Mouse (Mus musculus): Measurements from ENCODE around the gene Ifi44. TPM values are rescaled to one million over a fixed set of nuclear protein-coding genes. Genes with fewer than 3 reads are reported as not detected.

Ifi44 gene
- 0.64 and 1.1 TPM in 2 replicates for polyA plus RNA-seq (2014; fragmentation: Nextera tagmentation; extraction: Ambion mirVana)

DNA sequence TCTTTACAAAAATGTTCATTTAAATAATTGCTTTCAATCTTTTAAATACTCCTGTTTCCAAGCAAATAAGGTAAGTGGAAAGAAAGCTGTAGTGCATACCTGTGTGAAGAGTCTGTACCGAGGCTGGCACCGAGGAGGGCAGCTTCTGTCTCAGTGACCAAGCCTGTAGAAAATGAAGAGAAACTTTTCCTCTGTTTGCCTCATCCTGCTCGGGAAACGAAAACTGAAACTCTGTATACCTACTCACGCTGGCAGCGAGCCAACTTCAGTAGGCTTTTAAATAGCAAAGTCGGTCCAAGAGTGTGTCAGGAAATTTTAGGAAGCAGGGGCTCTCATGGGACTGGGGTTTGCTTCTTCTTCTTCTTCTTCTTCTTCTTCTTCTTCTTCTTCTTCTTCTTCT is at the start of gene Ifi44:
Ifi44 (minus strand) TSS at position 224 of the 400 bp plus-strand sequence.
- no peaks in the 10 kb centered on the region for H3K4me1 ChIP-seq (ENCODE audit: control insufficient read depth, insufficient read depth, low read length)
- no peak within 1 kb of the TSS for H3K4me2 ChIP-seq (replicated peaks; ENCODE audit: low read depth, low read length)
- no peaks in the 10 kb centered on the region for H3K27me3 ChIP-seq (ENCODE audit: control insufficient read depth, insufficient read depth, low read length)
- no peak within 1 kb of the TSS; the same call in 1 of the 2 replicates for H3K9ac ChIP-seq (replicated peaks; ENCODE audit: low read depth, low read length)
- WGBS, result 35% methylated on average over 7 of the region's 7 CpGs
- no peaks in the 10 kb centered on the region for H3K9me3 ChIP-seq (ENCODE audit: control insufficient read depth, low read depth, low read length)
- no peaks in the 10 kb centered on the region for H3K36me3 ChIP-seq (ENCODE audit: control insufficient read depth, insufficient read depth, low read length)
- no peak within 1 kb of the TSS for H3K4me3 ChIP-seq (ENCODE audit: low read depth, low read length)
- ATAC-seq (ENCODE audit: insufficient number of reproducible peaks, insufficient read depth, low FRiP score, low read depth), result no peak
- H3K27ac ChIP-seq (ENCODE audit: low read length), result no peak within 1 kb of the TSS

DNA sequence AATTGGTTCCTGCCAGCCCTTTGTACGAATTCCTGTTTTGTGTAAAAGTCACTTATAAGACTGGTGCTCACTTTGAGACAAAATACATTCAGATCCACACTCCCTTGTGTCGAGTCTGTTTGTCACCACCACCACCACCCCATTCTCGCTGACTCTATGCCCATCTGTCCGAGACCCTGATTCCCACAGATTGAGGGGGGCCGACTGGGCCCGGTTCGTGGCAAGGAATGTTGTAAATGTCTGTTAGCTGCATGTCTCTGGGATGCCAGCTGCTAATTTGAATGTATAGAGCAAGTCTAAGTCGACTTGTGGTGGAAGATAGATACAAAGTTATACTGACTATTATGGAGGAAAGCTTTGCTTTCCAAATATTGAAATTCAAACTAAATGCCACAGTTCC is 38.9 kb upstream of the Ifi44 start:
- H3K4me3 ChIP-seq (ENCODE audit: low read depth, low read length), result no peak overlapping the region
- WGBS, result 86% methylated on average over 8 of the region's 8 CpGs
- no peak overlapping the region for H3K27ac ChIP-seq (ENCODE audit: low read length)
- no peak overlapping the region for H3K4me2 ChIP-seq (replicated peaks; ENCODE audit: low read depth, low read length)
- no peaks in the 10 kb centered on the region for H3K9me3 ChIP-seq (ENCODE audit: control insufficient read depth, low read depth, low read length)
- no peaks in the 10 kb centered on the region for H3K4me1 ChIP-seq (ENCODE audit: control insufficient read depth, insufficient read depth, low read length)
- no peak overlapping the region for H3K9ac ChIP-seq (replicated peaks; ENCODE audit: low read depth, low read length)
- no peaks in the 10 kb centered on the region for H3K27me3 ChIP-seq (ENCODE audit: control insufficient read depth, insufficient read depth, low read length)
- no peaks in the 10 kb centered on the region for H3K36me3 ChIP-seq (ENCODE audit: control insufficient read depth, insufficient read depth, low read length)
- ATAC-seq (ENCODE audit: insufficient number of reproducible peaks, insufficient read depth, low FRiP score, low read depth), result no peak

DNA sequence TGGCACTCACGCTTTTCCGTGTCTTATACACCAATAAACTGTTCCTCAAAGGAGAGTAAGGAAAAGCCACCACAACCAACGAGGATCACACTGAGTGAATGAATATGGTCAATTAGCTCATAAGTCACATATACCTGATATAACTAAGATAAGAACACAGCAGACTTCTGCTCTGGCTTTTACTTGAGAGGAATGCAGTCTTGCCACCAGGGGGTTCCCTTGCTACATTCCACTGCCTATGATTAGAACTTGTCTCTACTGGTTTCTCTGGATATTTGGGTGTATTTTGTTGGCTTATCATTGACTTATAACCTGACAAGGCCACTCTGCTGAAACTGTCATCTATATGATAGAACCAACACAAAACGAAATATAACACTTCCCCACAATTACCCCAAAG is 25.3 kb upstream of the Ifi44 start:
- no peaks in the 10 kb centered on the region for H3K36me3 ChIP-seq (ENCODE audit: control insufficient read depth, insufficient read depth, low read length)
- no peaks in the 10 kb centered on the region for H3K4me1 ChIP-seq (ENCODE audit: control insufficient read depth, insufficient read depth, low read length)
- H3K9ac ChIP-seq (replicated peaks; ENCODE audit: low read depth, low read length), result no peak overlapping the region
- H3K27ac ChIP-seq (ENCODE audit: low read length), result no peak overlapping the region
- no peaks in the 10 kb centered on the region for H3K27me3 ChIP-seq (ENCODE audit: control insufficient read depth, insufficient read depth, low read length)
- no peak overlapping the region for H3K4me2 ChIP-seq (replicated peaks; ENCODE audit: low read depth, low read length)
- H3K9me3 ChIP-seq (ENCODE audit: control insufficient read depth, low read depth, low read length), result no peaks in the 10 kb centered on the region
- no peak for ATAC-seq (ENCODE audit: insufficient number of reproducible peaks, insufficient read depth, low FRiP score, low read depth)
- H3K4me3 ChIP-seq (ENCODE audit: low read depth, low read length), result no peak overlapping the region
- WGBS, result 59% methylated on average over 4 of the region's 4 CpGs

DNA sequence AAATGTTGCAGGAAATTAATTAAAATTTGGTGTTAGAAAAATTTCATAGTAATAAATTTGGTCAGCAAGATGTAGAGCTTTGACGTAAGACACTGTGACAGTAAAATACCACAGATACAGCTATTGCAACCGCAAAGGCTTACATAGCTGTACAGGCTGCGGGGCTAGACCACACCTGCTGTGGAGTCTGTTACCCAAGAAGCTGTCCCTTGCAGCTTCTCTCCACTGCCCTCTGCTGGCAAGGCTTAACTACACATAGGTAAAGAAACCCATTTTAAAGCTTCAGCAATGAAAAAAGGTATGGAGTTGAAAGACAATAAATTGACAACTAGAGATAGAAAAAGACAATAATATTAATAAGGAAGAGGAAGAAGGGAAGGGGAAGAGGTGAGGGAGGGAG is 21.3 kb upstream of the Ifi44 start:
- no peak overlapping the region for H3K4me2 ChIP-seq (replicated peaks; ENCODE audit: low read depth, low read length)
- no peaks in the 10 kb centered on the region for H3K9me3 ChIP-seq (ENCODE audit: control insufficient read depth, low read depth, low read length)
- no peak overlapping the region for H3K4me3 ChIP-seq (ENCODE audit: low read depth, low read length)
- WGBS, result 60% methylated on average over 3 of the region's 3 CpGs
- H3K9ac ChIP-seq (replicated peaks; ENCODE audit: low read depth, low read length), result no peak overlapping the region
- no peak for ATAC-seq (ENCODE audit: insufficient number of reproducible peaks, insufficient read depth, low FRiP score, low read depth)
- no peaks in the 10 kb centered on the region for H3K4me1 ChIP-seq (ENCODE audit: control insufficient read depth, insufficient read depth, low read length)
- H3K27me3 ChIP-seq (ENCODE audit: control insufficient read depth, insufficient read depth, low read length), result no peaks in the 10 kb centered on the region
- H3K27ac ChIP-seq (ENCODE audit: low read length), result no peak overlapping the region
- no peaks in the 10 kb centered on the region for H3K36me3 ChIP-seq (ENCODE audit: control insufficient read depth, insufficient read depth, low read length)

DNA sequence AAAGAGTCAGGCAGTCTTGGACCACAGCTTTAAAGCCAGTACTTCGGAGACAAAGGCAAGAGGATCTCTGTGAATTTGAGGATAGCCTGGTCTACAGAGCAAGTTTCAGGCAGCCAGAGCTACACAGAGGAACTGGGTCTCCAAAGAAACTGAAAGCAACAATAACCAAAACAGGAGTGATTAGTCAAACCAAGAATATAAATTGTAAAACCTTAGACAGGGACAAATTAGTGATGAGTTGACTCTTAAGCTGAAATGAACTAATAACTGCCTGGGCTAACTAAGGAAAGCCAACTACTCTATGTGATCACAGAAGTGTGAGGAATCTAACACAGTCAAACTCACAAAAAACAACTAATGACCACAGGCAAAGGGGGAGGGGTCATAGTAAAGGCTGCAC is 1.2 kb downstream of the Ifi44 start:
- Histone ChIP-seq H3K4me2 (replicated peaks; ENCODE audit: low read depth, low read length) (no peak overlapping the region), H3K36me3 (ENCODE audit: control insufficient read depth, insufficient read depth, low read length) (no peaks in the 10 kb centered on the region), H3K27me3 (ENCODE audit: control insufficient read depth, insufficient read depth, low read length) (no peaks in the 10 kb centered on the region), H3K9me3 (ENCODE audit: control insufficient read depth, low read depth, low read length) (no peaks in the 10 kb centered on the region), H3K4me1 (ENCODE audit: control insufficient read depth, insufficient read depth, low read length) (no peaks in the 10 kb centered on the region), H3K4me3 (ENCODE audit: low read depth, low read length) (no peak overlapping the region), H3K27ac (ENCODE audit: low read length) (no peak overlapping the region), H3K9ac (replicated peaks; ENCODE audit: low read depth, low read length) (no peak overlapping the region)
- 82% methylated on average over 1 of the region's 1 CpGs for WGBS
- no peak for ATAC-seq (ENCODE audit: insufficient number of reproducible peaks, insufficient read depth, low FRiP score, low read depth)

DNA sequence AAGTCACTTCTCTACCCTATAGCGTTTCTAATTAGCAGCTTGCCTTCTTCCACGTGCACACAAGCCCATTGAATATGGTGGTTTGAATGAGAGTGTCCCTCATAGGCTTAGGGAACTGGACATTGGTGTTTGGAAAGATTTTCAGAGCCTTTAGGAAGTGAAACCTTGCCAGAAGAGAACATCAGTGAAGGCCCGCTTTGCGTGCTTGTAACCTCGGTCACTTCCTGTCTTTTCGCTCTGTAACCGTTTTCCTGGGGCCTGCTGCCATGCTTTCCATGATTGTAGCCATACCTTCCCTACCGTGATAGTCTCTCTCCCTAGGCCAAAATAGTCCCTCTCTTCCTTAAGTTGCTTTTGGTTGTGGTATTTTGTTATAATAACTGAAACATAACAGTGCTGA is 3.7 kb downstream of the Ifi44 start:
- 88% methylated on average over 8 of the region's 8 CpGs for WGBS
- H3K4me3 ChIP-seq (ENCODE audit: low read depth, low read length), result no peak overlapping the region
- no peak overlapping the region for H3K27ac ChIP-seq (ENCODE audit: low read length)
- no peak for ATAC-seq (ENCODE audit: insufficient number of reproducible peaks, insufficient read depth, low FRiP score, low read depth)
- no peaks in the 10 kb centered on the region for H3K27me3 ChIP-seq (ENCODE audit: control insufficient read depth, insufficient read depth, low read length)
- H3K4me2 ChIP-seq (replicated peaks; ENCODE audit: low read depth, low read length), result no peak overlapping the region
- H3K4me1 ChIP-seq (ENCODE audit: control insufficient read depth, insufficient read depth, low read length), result no peaks in the 10 kb centered on the region
- no peaks in the 10 kb centered on the region for H3K36me3 ChIP-seq (ENCODE audit: control insufficient read depth, insufficient read depth, low read length)
- no peak overlapping the region for H3K9ac ChIP-seq (replicated peaks; ENCODE audit: low read depth, low read length)
- H3K9me3 ChIP-seq (ENCODE audit: control insufficient read depth, low read depth, low read length), result no peaks in the 10 kb centered on the region

DNA sequence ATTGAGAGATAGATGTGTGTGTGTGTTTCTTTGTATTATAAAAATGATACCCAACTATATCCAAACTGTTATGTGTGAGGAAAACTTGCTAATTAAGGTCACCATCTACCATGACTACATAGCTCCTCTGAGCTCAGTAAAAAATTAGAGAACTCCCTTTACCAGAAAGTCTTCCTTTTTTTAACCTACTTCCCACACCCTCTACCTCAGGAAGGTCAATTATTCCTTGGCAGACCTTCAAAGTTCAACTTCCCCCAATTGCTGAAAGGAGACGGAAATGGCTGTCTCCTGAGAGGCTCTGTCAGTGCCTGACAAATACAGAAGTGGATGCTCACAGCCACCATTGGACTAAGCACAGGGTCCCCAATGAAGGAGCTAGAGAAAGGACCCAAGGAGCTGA is 7.5 kb downstream of the Ifi44 start:
- no peak overlapping the region for H3K4me2 ChIP-seq (replicated peaks; ENCODE audit: low read depth, low read length)
- ATAC-seq (ENCODE audit: insufficient number of reproducible peaks, insufficient read depth, low FRiP score, low read depth), result no peak
- no peak overlapping the region for H3K9ac ChIP-seq (replicated peaks; ENCODE audit: low read depth, low read length)
- H3K36me3 ChIP-seq (ENCODE audit: control insufficient read depth, insufficient read depth, low read length), result no peaks in the 10 kb centered on the region
- WGBS, result 59% methylated on average over 1 of the region's 1 CpGs
- no peak overlapping the region for H3K27ac ChIP-seq (ENCODE audit: low read length)
- H3K27me3 ChIP-seq (ENCODE audit: control insufficient read depth, insufficient read depth, low read length), result no peaks in the 10 kb centered on the region
- H3K4me1 ChIP-seq (ENCODE audit: control insufficient read depth, insufficient read depth, low read length), result no peaks in the 10 kb centered on the region
- H3K9me3 ChIP-seq (ENCODE audit: control insufficient read depth, low read depth, low read length), result no peaks in the 10 kb centered on the region
- H3K4me3 ChIP-seq (ENCODE audit: low read depth, low read length), result no peak overlapping the region

DNA sequence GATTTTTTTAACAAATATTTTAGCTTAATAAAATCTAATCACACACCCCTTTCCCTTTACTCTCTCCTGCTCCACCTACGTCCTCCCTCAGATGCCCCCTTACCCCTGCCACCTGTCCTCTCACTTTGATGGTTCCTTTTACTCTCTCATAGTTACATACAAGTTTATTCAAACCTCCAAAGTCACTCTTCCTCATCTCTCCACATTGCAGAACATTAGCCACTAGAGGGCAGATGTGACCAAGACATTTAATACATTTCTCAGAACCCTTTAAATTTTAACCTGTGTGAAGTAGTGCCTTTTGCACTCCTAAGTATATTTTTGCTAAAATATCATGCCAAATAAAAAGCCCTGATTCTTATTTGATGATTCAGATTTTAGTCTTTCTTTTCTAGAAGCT is 33.5 kb downstream of the Ifi44 start:
- WGBS, result 31% methylated on average over 1 of the region's 1 CpGs
- Histone ChIP-seq H3K4me2 (replicated peaks; ENCODE audit: low read depth, low read length) (no peak overlapping the region), H3K4me3 (ENCODE audit: low read depth, low read length) (no peak overlapping the region), H3K27me3 (ENCODE audit: control insufficient read depth, insufficient read depth, low read length) (no peaks in the 10 kb centered on the region), H3K36me3 (ENCODE audit: control insufficient read depth, insufficient read depth, low read length) (no peaks in the 10 kb centered on the region), H3K27ac (ENCODE audit: low read length) (no peak overlapping the region), H3K9me3 (ENCODE audit: control insufficient read depth, low read depth, low read length) (no peaks in the 10 kb centered on the region), H3K9ac (replicated peaks; ENCODE audit: low read depth, low read length) (no peak overlapping the region), H3K4me1 (ENCODE audit: control insufficient read depth, insufficient read depth, low read length) (no peaks in the 10 kb centered on the region)
- ATAC-seq (ENCODE audit: insufficient number of reproducible peaks, insufficient read depth, low FRiP score, low read depth), result no peak

DNA sequence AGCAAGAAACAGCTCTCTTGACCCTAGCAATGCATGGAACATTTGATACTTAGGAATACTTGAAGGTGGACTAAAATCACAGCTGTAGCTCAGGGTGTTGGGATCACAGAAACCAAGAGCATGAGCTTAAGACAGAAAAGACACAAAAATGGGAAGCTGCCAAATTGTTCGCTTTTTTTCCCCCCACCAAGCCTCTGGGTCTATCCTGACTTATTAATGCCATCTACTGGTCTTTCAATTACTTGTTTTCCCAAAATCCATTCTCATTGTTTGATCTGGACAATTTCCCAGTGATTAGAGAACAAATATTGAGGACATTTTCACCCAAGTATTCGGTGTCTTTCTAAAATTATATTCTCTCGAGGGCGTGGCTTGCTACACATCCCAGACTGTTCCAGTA is 42.4 kb downstream of the Ifi44 start:
- 84% methylated on average over 4 of the region's 4 CpGs for WGBS
- H3K4me3 ChIP-seq (ENCODE audit: low read depth, low read length), result no peak overlapping the region
- no peak for ATAC-seq (ENCODE audit: insufficient number of reproducible peaks, insufficient read depth, low FRiP score, low read depth)

More for the DNA sequence above, 42.4 kb downstream of the Ifi44 start:
- H3K9me3 ChIP-seq (ENCODE audit: control insufficient read depth, low read depth, low read length), result no peaks in the 10 kb centered on the region
- no peaks in the 10 kb centered on the region for H3K36me3 ChIP-seq (ENCODE audit: control insufficient read depth, insufficient read depth, low read length)
- H3K4me1 ChIP-seq (ENCODE audit: control insufficient read depth, insufficient read depth, low read length), result no peaks in the 10 kb centered on the region
- no peak overlapping the region for H3K27ac ChIP-seq (ENCODE audit: low read length)
- H3K9ac ChIP-seq (replicated peaks; ENCODE audit: low read depth, low read length), result no peak overlapping the region
- no peaks in the 10 kb centered on the region for H3K27me3 ChIP-seq (ENCODE audit: control insufficient read depth, insufficient read depth, low read length)
- no peak overlapping the region for H3K4me2 ChIP-seq (replicated peaks; ENCODE audit: low read depth, low read length)

Measured in stomach, embryonic 14.5 days (tissue).